Mouse (Mus musculus): ENCODE data around the gene Hoxd12.

The Hoxd12 gene

DNA sequence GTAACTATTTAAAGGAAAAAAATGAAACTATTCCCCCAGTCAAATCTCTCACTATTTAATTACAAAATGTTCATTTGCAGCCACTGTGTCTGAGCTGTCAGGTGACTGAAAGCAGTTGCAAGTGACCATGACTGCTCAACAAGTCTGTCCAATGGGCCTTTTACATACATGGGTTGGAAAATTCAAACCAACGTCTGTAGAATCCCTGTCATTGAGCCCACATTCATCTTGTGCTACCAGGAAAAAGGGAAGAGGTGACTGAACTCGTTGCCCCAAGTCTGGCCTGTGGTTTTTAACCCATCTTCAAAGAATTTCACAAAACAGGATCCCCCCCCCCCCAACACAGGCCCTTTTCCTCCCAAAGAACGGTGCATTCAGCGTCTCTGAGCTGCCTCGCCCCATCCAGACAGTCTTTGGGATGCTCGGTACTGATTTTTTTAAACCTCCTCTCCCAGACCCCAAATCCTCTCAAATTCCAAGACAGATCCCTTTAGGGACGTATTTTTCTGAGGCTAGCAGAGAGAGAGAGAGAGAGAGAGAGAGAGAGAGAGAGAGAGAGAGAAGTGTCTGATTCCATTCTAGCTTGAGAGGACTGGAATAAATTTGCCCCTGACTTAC lies 21.1 kb downstream of the Hoxd12 start:
- no peak for DNase-seq (ENCODE audit: low spot score in 2 of 2)

GRCm38 (mm10) chr2:74696442-74697335 lies 21.9 kb downstream of the Hoxd12 start:
- no peak for DNase-seq (ENCODE audit: low spot score in 2 of 2)

DNA sequence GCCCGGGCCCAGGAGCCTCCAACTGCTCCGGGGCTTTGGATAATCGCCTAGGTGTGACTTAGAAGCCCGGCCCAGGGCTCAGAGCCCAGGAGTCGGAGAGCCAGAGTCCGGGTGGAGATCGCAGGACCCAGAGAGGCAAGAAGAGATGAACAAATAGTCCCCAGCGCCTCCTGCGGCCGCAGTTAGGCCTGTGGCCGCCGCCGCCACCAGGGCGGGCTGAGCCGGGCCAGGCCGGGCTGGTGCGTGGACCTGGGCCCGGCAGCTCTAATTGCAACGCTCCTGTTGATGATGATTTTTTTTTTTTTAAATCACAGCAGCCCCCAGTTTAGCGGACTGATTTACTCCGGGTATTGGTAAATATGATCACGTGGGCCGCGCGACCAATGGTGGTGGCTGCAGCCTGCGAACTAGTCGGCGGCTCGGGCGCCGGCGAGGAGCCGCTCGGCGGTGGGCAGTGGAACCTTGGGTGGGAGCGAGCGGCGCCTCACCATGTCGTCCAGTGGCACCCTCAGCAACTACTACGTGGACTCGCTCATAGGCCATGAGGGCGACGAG lies 22.8 kb downstream of the Hoxd12 start, which contains the start of gene Hoxd9:
Gene Hoxd9, plus strand, starts transcription at position 161 of the 555 bp plus-strand sequence.
- DNase-seq (ENCODE audit: low spot score in 2 of 2), result peak; percentile 66 to 76

GRCm38 (mm10) chr2:74698201-74699052 lies 23.6 kb downstream of the Hoxd12 start:
- DNase-seq (ENCODE audit: low spot score in 2 of 2), result peak in 1 of 2 experiments; percentile 69

DNA sequence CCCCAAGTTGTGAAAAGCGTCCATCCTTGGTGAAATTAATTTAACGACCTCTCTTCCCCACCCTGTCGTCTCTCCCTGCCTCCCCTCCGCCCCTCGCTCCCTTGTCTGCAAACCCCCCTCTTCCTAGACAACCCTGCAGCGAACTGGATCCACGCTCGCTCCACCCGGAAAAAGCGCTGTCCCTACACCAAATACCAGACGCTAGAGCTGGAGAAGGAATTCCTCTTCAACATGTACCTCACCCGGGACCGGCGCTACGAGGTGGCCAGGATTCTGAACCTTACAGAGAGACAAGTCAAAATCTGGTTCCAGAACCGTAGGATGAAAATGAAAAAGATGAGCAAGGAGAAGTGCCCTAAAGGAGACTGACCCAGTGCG lies 24.2 kb downstream of the Hoxd12 start:
- DNase-seq (ENCODE audit: low spot score in 2 of 2), result no peak

GRCm38 (mm10) chr2:74699664-74700545 lies 25.1 kb downstream of the Hoxd12 start:
- DNase-seq (ENCODE audit: low spot score in 2 of 2), result no peak

GRCm38 (mm10) chr2:74700546-74701112 lies 25.8 kb downstream of the Hoxd12 start:
- no peak for DNase-seq (ENCODE audit: low spot score in 2 of 2)

GRCm38 (mm10) chr2:74701949-74702819 lies 27.4 kb downstream of the Hoxd12 start:
- DNase-seq (ENCODE audit: low spot score in 2 of 2), result peak; percentile 59 to 73

GRCm38 (mm10) chr2:74702820-74703219 lies 28.0 kb downstream of the Hoxd12 start:
- DNase-seq (ENCODE audit: low spot score in 2 of 2), result no peak

DNA sequence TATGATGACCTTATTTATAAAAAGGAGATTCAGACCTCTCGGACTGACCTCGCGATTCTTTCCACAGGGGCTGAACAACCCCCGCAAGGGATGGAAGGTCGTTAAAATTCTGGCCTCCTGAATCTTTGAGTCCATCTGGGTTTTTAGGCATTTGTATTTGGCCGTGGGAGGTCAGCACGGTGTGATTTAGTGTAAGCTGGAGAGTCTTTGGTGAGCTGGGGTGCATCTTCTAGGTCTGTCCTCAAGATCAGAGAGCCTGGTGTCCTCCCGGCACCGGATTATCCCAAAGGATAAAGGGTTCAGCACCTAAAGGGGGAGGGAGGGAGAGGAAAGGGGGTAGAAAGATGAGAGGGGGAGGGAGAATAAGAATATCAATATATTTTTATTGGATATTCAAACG lies 28.5 kb downstream of the Hoxd12 start:
- no peak for DNase-seq (ENCODE audit: low spot score in 2 of 2)

DNA sequence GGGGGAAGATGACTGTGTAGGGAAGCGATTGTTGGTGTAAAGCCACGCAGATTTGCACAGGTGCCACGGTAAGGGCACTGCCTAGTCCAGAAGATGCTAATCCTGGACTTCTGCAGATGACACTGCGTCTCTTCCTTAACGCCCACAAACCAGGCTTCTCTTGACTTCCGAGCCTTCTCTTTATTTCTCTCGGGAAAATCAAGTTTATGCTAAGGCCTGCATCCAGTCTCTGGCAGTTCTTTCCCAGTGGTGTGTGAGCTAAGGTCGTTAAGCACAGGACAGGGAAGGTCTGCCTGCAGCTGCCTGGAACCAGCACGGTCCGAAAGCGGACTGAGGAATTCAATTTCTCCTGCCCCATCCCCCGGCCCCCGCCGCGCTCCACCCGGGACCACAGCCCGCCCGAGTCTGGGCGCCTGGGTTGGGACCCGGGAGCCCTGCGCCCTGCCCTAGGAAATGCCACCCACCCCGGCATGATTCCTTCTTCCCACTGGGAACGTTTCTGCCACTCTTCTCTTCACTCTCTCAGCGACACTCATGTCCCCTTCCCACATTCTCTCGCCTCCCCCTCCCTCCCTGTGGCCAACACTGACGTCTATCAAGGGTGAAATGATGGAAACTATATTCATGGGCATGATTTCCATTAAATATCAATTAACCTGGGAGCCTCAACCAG lies 29.0 kb downstream of the Hoxd12 start:
- DNase-seq (ENCODE audit: low spot score in 2 of 2), result no peak

DNA sequence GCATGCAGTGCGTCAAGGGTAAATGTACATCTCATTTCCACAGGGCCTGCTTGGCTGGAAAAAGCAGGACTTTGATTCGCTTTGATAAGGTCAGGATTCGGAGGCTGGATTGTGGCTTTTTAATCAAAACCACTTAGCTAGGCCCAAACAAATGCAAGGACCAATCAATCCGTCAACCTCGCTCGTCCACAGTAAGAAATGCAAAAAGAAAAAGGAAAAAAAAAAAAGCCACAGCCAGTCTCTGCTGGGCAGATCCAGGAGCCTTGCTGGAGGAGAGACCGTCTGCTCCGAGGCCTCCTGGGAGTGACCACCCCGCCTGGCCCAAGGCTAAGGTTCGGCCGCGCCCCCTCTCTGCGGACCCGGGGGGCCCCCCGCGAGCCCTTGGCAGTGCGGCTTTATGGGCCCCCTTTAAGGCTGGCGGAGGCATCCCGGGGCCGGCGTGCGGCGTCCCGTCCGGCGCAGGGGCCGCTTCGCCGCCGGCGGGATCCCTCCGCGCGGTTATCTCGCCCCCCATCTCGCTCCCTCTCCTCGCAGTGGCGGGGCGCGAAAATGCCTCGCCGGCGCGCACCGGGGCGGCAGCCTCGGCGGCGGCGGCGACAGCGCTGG lies 29.7 kb downstream of the Hoxd12 start, which contains the start of gene Hoxd8:
Gene Hoxd8, plus strand, starts transcription at position 223 of the 606 bp plus-strand sequence.
- peak; percentile 63 to 85 for DNase-seq (ENCODE audit: low spot score in 2 of 2)

DNA sequence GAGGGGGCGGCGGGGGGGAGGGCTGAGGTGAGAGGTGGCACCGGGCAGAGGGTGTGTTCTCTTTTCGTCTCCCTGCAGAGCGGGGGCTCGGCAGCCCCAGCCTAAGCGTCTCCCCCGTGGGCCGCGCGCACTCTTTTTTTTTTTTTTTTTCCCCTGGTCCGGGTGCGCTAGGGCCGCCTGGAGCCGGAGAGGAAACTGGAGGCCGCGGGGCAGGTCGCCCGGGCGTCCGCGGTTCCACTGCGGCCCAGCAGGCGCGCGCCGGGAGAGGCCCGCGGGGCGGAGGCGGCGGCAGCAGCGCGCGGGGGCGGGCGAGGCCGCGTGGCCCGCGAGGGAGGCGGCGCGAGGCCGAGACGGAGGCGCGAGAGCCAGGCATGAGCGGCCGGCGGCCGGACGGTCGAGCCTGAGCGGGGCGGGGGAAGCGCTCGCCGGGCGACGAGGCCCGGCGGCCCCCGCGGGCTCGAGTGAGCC lies 30.2 kb downstream of the Hoxd12 start:
- peak in 1 of 2 experiments; percentile 62 for DNase-seq (ENCODE audit: low spot score in 2 of 2)

GRCm38 (mm10) chr2:74705467-74706089 lies 30.8 kb downstream of the Hoxd12 start:
- DNase-seq (ENCODE audit: low spot score in 2 of 2), result peak in 1 of 2 experiments; percentile 61

DNA sequence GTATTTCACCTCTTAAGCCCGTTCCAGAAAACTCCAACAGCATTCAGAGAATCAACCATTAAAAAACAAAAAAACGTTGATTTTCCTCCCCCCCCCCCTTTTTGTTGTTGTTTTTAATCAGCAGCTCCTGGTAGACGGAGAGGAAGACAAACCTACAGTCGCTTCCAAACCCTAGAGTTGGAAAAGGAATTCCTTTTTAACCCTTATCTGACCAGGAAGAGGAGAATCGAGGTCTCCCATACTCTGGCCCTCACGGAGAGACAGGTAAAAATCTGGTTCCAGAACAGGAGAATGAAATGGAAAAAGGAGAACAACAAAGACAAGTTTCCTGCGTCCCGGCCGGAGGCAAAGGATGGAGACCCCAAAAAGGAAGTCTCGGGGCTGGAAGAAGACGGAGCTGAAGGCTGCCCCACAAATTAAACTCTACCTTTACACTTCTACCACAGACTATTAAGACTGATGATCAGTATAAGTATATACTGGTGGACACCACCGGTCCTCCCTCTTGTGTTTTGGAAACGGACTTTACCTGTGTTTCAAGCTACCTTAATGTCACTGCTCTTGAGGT lies 31.7 kb downstream of the Hoxd12 start:
- DNase-seq (ENCODE audit: low spot score in 2 of 2), result no peak

DNA sequence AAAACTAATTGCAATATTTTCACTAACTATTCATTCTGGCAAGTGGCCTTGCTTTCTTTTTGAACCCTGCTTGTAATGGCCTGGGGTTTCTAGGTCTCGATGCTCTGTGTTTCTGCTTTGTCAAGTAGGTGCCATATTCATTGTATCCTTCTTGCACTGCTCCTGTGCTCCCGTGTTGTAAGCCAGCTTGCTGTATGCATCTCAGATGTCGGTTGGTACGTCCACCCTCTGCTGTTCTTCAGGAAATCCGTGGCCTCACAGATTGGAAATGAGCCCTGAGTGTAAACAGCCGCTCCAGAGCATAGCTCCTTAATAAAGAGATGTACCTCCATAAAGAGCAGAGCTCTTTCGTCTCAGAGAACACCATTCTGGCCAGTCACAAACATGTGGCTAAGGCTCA lies 32.8 kb downstream of the Hoxd12 start:
- DNase-seq (ENCODE audit: low spot score in 2 of 2), result no peak

- DNase-seq (ENCODE audit: low spot score in 2 of 2), result no peak
These were observed 33.9 kb downstream of the Hoxd12 start for GRCm38 (mm10) chr2:74708676-74709075.
